Mouse (Mus musculus): ENCODE data around the gene Baz2a. TPM values are rescaled to one million over a fixed set of nuclear protein-coding genes. Genes with fewer than 3 reads are reported as not detected.
"Not testable (repeated sequence)": the region's sequence is repeated elsewhere in the genome, so short reads cannot be mapped to it uniquely, and the experiment has no call there.

The Baz2a gene
- polyA plus RNA-seq, 1 experiment from 2014 or later: 6.8 TPM

GRCm38 (mm10) chr10:128149592-128149991 lies 58.2 kb downstream of the Baz2a start:
- ATAC-seq (ENCODE audit: insufficient read depth): peak; percentile 97
- peak overlapping the region; percentile 76 for H3K27ac ChIP-seq (replicated peaks)
- H3K4me1 ChIP-seq (replicated peaks): peaks cover 25% of the 10 kb centered on the region
- peak overlapping the region; percentile 58 for H3K4me3 ChIP-seq (replicated peaks)
- H3K36me3 ChIP-seq (replicated peaks): 0 out of 2 replicates have a peak, but pooled peaks cover 4% of the 10 kb centered on the region
- peak overlapping the region; percentile 56 for H3K9ac ChIP-seq
- H3K9me3 ChIP-seq (replicated peaks): no peaks in the 10 kb centered on the region
- no peaks in the 10 kb centered on the region for H3K27me3 ChIP-seq
- peak overlapping the region; percentile 76 for H3K4me2 ChIP-seq
- WGBS (ENCODE audit: insufficient replicate concordance): 0% methylated on average over 5 of the region's 5 CpGs

GRCm38 (mm10) chr10:128150941-128151340 lies 59.6 kb downstream of the Baz2a start:
- Histone ChIP-seq H3K9me3 (replicated peaks) (no peaks in the 10 kb centered on the region), H3K4me2 (no peak overlapping the region), H3K27ac (replicated peaks) (no peak overlapping the region), H3K9ac (no peak overlapping the region), H3K4me3 (replicated peaks) (no peak overlapping the region), H3K36me3 (replicated peaks) (0 out of 2 replicates have a peak, but pooled peaks cover 4% of the 10 kb centered on the region), H3K4me1 (replicated peaks) (peaks cover 25% of the 10 kb centered on the region), H3K27me3 (no peaks in the 10 kb centered on the region)
- no peak for ATAC-seq (ENCODE audit: insufficient read depth)
- WGBS (ENCODE audit: insufficient replicate concordance): 83% methylated on average over 14 of the region's 14 CpGs

- WGBS (ENCODE audit: insufficient replicate concordance): 73% methylated on average over 3 of the region's 3 CpGs
- H3K27ac ChIP-seq (replicated peaks): no peak overlapping the region
- 0 out of 2 replicates have a peak, but pooled peaks cover 4% of the 10 kb centered on the region for H3K36me3 ChIP-seq (replicated peaks)
- ATAC-seq (ENCODE audit: insufficient read depth): no peak
- H3K9me3 ChIP-seq (replicated peaks): no peaks in the 10 kb centered on the region
- peaks cover 22% of the 10 kb centered on the region for H3K4me1 ChIP-seq (replicated peaks)
- no peak overlapping the region for H3K4me2 ChIP-seq
- no peak overlapping the region for H3K9ac ChIP-seq
- no peak overlapping the region for H3K4me3 ChIP-seq (replicated peaks)
- H3K27me3 ChIP-seq: no peaks in the 10 kb centered on the region
Observed at GRCm38 (mm10) chr10:128153978-128154377, 62.6 kb downstream of the Baz2a start.

GRCm38 (mm10) chr10:128165726-128166125 lies 74.3 kb downstream of the Baz2a start:
- not testable (repeated sequence) for H3K4me3 ChIP-seq (replicated peaks); H3K9me3 ChIP-seq (replicated peaks); ATAC-seq (ENCODE audit: insufficient read depth); H3K9ac ChIP-seq; H3K36me3 ChIP-seq (replicated peaks); H3K27ac ChIP-seq (replicated peaks); H3K4me2 ChIP-seq; H3K27me3 ChIP-seq; H3K4me1 ChIP-seq (replicated peaks)
- WGBS (ENCODE audit: insufficient replicate concordance): 53% methylated on average over 3 of the region's 3 CpGs

- Histone ChIP-seq H3K4me2 (no peak overlapping the region), H3K36me3 (replicated peaks) (no peaks in the 10 kb centered on the region), H3K27ac (replicated peaks) (no peak overlapping the region), H3K27me3 (no peaks in the 10 kb centered on the region), H3K4me3 (replicated peaks) (no peak overlapping the region), H3K4me1 (replicated peaks) (peaks cover 8% of the 10 kb centered on the region), H3K9me3 (replicated peaks) (no peaks in the 10 kb centered on the region), H3K9ac (no peak overlapping the region)
- ATAC-seq (ENCODE audit: insufficient read depth): no peak
- 36% methylated on average over 6 of the region's 6 CpGs for WGBS (ENCODE audit: insufficient replicate concordance)
Observed at GRCm38 (mm10) chr10:128167091-128167490, 75.7 kb downstream of the Baz2a start.

GRCm38 (mm10) chr10:128171348-128171747 lies 80.0 kb downstream of the Baz2a start:
- H3K4me1 ChIP-seq (replicated peaks): peaks cover 28% of the 10 kb centered on the region
- H3K27me3 ChIP-seq; H3K36me3 ChIP-seq (replicated peaks); H3K9ac ChIP-seq; H3K9me3 ChIP-seq (replicated peaks); H3K4me3 ChIP-seq (replicated peaks); H3K27ac ChIP-seq (replicated peaks); ATAC-seq (ENCODE audit: insufficient read depth); H3K4me2 ChIP-seq: not testable (repeated sequence)
- 76% methylated on average over 10 of the region's 10 CpGs for WGBS (ENCODE audit: insufficient replicate concordance)

- Histone ChIP-seq H3K4me3 (replicated peaks) (peak overlapping the region; percentile 61), H3K9ac (peak overlapping the region; percentile 58; the same call in 1 of the 2 replicates), H3K9me3 (replicated peaks) (no peaks in the 10 kb centered on the region), H3K4me1 (replicated peaks) (peaks cover 35% of the 10 kb centered on the region), H3K27me3 (no peaks in the 10 kb centered on the region), H3K36me3 (replicated peaks) (no peaks in the 10 kb centered on the region), H3K4me2 (peak overlapping the region; percentile 76), H3K27ac (replicated peaks) (no peak overlapping the region)
- WGBS (ENCODE audit: insufficient replicate concordance): 25% methylated on average over 3 of the region's 3 CpGs
- no peak for ATAC-seq (ENCODE audit: insufficient read depth)
Observed at GRCm38 (mm10) chr10:128175302-128175701, 83.9 kb downstream of the Baz2a start.

- ATAC-seq (ENCODE audit: insufficient read depth): peak; percentile 73
- no peaks in the 10 kb centered on the region for H3K9me3 ChIP-seq (replicated peaks)
- H3K36me3 ChIP-seq (replicated peaks): no peaks in the 10 kb centered on the region
- peak overlapping the region; percentile 61 for H3K4me3 ChIP-seq (replicated peaks)
- peaks cover 33% of the 10 kb centered on the region for H3K4me1 ChIP-seq (replicated peaks)
- H3K9ac ChIP-seq: peak overlapping the region; percentile 58
- no peaks in the 10 kb centered on the region for H3K27me3 ChIP-seq
- H3K27ac ChIP-seq (replicated peaks): peak overlapping the region; percentile 41
- WGBS (ENCODE audit: insufficient replicate concordance): under 1% methylated on average over 17 of the region's 17 CpGs
- H3K4me2 ChIP-seq: peak overlapping the region; percentile 76
Observed at GRCm38 (mm10) chr10:128175996-128176755, 84.8 kb downstream of the Baz2a start.

- Histone ChIP-seq H3K4me1 (replicated peaks) (peaks cover 30% of the 10 kb centered on the region), H3K27ac (replicated peaks) (no peak overlapping the region), H3K9me3 (replicated peaks) (no peaks in the 10 kb centered on the region), H3K27me3 (no peaks in the 10 kb centered on the region), H3K4me2 (no peak overlapping the region), H3K9ac (no peak overlapping the region), H3K36me3 (replicated peaks) (no peaks in the 10 kb centered on the region), H3K4me3 (replicated peaks) (no peak overlapping the region)
- no peak for ATAC-seq (ENCODE audit: insufficient read depth)
- WGBS (ENCODE audit: insufficient replicate concordance): 71% methylated on average over 4 of the region's 4 CpGs
Observed at GRCm38 (mm10) chr10:128177316-128177715, 85.9 kb downstream of the Baz2a start.

MicroRNAs within 50 kb of the gene (microRNA counts, 519-probe panel; counts per million panel counts)
- microRNA mmu-miR-677: not detected

Small RNA genes lying within 50 kb of the gene (microRNA-seq; reads per million reads assigned to microRNA genes)
- gene Mir677: 62.9 reads per million, percentile 49 among the genes with 10 or more reads in this experiment

Other genes starting within 250 kb of the Baz2a start
- 0.05 TPM in 1 of 2 replicates, not detected in the other for gene Rdh19, start 241.6 kb upstream of the Baz2a start, polyA plus RNA-seq (2015; fragmentation: Nextera tagmentation; extraction: Ambion mirVana)
- 0.29 and 0.68 TPM in 2 replicates for gene Rdh16f2, start 225.1 kb upstream of the Baz2a start, polyA plus RNA-seq (2015; fragmentation: Nextera tagmentation; extraction: Ambion mirVana)
- 8.8 and 15.7 TPM in 2 replicates for gene Rdh7, start 202.8 kb upstream of the Baz2a start, polyA plus RNA-seq (2015; fragmentation: Nextera tagmentation; extraction: Ambion mirVana)
- not detected in 2 replicates for gene Sdr9c7, start 193.1 kb upstream of the Baz2a start, polyA plus RNA-seq (2015; fragmentation: Nextera tagmentation; extraction: Ambion mirVana)
- gene Hsd17b6, start 84.0 kb upstream of the Baz2a start, polyA plus RNA-seq (2015; fragmentation: Nextera tagmentation; extraction: Ambion mirVana): 0.09 and 0.13 TPM in 2 replicates
- 66.9 and 69.3 TPM in 2 replicates for gene Prim1, start 76.4 kb upstream of the Baz2a start, polyA plus RNA-seq (2015; fragmentation: Nextera tagmentation; extraction: Ambion mirVana)
- gene Naca, start 56.0 kb upstream of the Baz2a start, polyA plus RNA-seq (2015; fragmentation: Nextera tagmentation; extraction: Ambion mirVana): 312 and 355 TPM in 2 replicates
- 188 and 217 TPM in 2 replicates for gene Ptges3, start 32.6 kb upstream of the Baz2a start, polyA plus RNA-seq (2015; fragmentation: Nextera tagmentation; extraction: Ambion mirVana)
- 1,834 and 1,894 TPM in 2 replicates for gene Atp5b, start 8.3 kb upstream of the Baz2a start, polyA plus RNA-seq (2015; fragmentation: Nextera tagmentation; extraction: Ambion mirVana)
- gene Rbms2, start 88.7 kb downstream of the Baz2a start, polyA plus RNA-seq (2015; fragmentation: Nextera tagmentation; extraction: Ambion mirVana): 6.7 and 6.9 TPM in 2 replicates
- 10.1 and 15.5 TPM in 2 replicates for gene Gls2, start 102.9 kb downstream of the Baz2a start, polyA plus RNA-seq (2015; fragmentation: Nextera tagmentation; extraction: Ambion mirVana)
- 26.2 and 29.0 TPM in 2 replicates for gene Spryd4, start 120.2 kb downstream of the Baz2a start, polyA plus RNA-seq (2015; fragmentation: Nextera tagmentation; extraction: Ambion mirVana)
- not detected in 2 replicates for gene Mip, start 134.3 kb downstream of the Baz2a start, polyA plus RNA-seq (2015; fragmentation: Nextera tagmentation; extraction: Ambion mirVana)
- 24.4 and 26.2 TPM in 2 replicates for gene Timeless, start 140.5 kb downstream of the Baz2a start, polyA plus RNA-seq (2015; fragmentation: Nextera tagmentation; extraction: Ambion mirVana)
- gene Apon, start 162.5 kb downstream of the Baz2a start, polyA plus RNA-seq (2015; fragmentation: Nextera tagmentation; extraction: Ambion mirVana): 1.1 and 1.3 TPM in 2 replicates
- 147 and 195 TPM in 2 replicates for gene Apof, start 177.1 kb downstream of the Baz2a start, polyA plus RNA-seq (2015; fragmentation: Nextera tagmentation; extraction: Ambion mirVana)
- gene Stat2, start 179.0 kb downstream of the Baz2a start, polyA plus RNA-seq (2015; fragmentation: Nextera tagmentation; extraction: Ambion mirVana): 6.8 and 8.4 TPM in 2 replicates
- not detected in 2 replicates for gene Il23a, start 207.2 kb downstream of the Baz2a start, polyA plus RNA-seq (2015; fragmentation: Nextera tagmentation; extraction: Ambion mirVana)
- gene Pan2, start 211.8 kb downstream of the Baz2a start, polyA plus RNA-seq (2015; fragmentation: Nextera tagmentation; extraction: Ambion mirVana): 12.9 and 14.3 TPM in 2 replicates
- 85.8 and 90.0 TPM in 2 replicates for gene Cnpy2, start 230.9 kb downstream of the Baz2a start, polyA plus RNA-seq (2015; fragmentation: Nextera tagmentation; extraction: Ambion mirVana)
- 115 and 121 TPM in 2 replicates for gene Cs, start 246.2 kb downstream of the Baz2a start, polyA plus RNA-seq (2015; fragmentation: Nextera tagmentation; extraction: Ambion mirVana)

Measured in liver, embryonic 15.5 days (tissue).